Mouse (Mus musculus) heart, embryonic 13.5 days (tissue): ENCODE data around the gene Ccdc144b. TPM values are rescaled to one million over a fixed set of nuclear protein-coding genes. Genes with fewer than 3 reads are reported as not detected.
A peak's percentile ranks its signal among the peaks of the same experiment; 100 is the strongest.

Source experiments
- ATAC-seq: fragments of 200-750 bp; cut with Nextera tagmentation; 2 replicates; pipeline ENCODE4 v1.8.0; 2017; ENCODE audit warnings: moderate TSS enrichment; ENCODE audit not compliant: insufficient number of reproducible peaks, low FRiP score, low TSS enrichment; ENCODE audit errors: extremely low read depth
- H3K27ac ChIP-seq: fragments of 300-500 bp; sonication (generic); replicated peaks from 2 replicates; pipeline ENCODE4 v1.5.1; 2015; ENCODE audit warnings: moderate library complexity, mild to moderate bottlenecking, inconsistent platforms
- H3K27me3 ChIP-seq: fragments of 300-500 bp; sonication (generic); replicated peaks from 2 replicates; pipeline ENCODE4 v1.6.1; 2015; ENCODE audit warnings: mild to moderate bottlenecking, inconsistent platforms
- H3K36me3 ChIP-seq: fragments of 300-500 bp; sonication (generic); 2 replicates; pipeline ENCODE4 v1.6.1; 2015; ENCODE audit warnings: mild to moderate bottlenecking, inconsistent platforms
- H3K4me1 ChIP-seq: fragments of 300-500 bp; sonication (generic); 2 replicates; pipeline ENCODE4 v1.6.1; 2015; ENCODE audit warnings: inconsistent platforms
- H3K4me2 ChIP-seq: fragments of 300-500 bp; sonication (generic); 2 replicates; pipeline ENCODE4 v1.6.1; 2015; ENCODE audit warnings: inconsistent platforms, mild to moderate bottlenecking, moderate library complexity
- H3K4me3 ChIP-seq: fragments of 300-500 bp; sonication (generic); 2 replicates; pipeline ENCODE4 v1.5.1; 2015; ENCODE audit warnings: moderate library complexity, mild to moderate bottlenecking, inconsistent platforms
- H3K9ac ChIP-seq: fragments of 300-500 bp; sonication (generic); 2 replicates; pipeline ENCODE4 v1.6.1; 2015; ENCODE audit warnings: inconsistent platforms, mild to moderate bottlenecking, moderate library complexity
- H3K9me3 ChIP-seq: fragments of 300-500 bp; sonication (generic); 2 replicates; pipeline ENCODE4 v1.6.1; 2016; ENCODE audit warnings: inconsistent platforms
- WGBS: fragments of 180-500 bp; shearing (Covaris S2); methylation state at CpG from one replicate; pipeline ENCODE4 v1.1.7; 2015; ENCODE audit warnings: mixed read lengths; 5-methylcytosine and 5-hydroxymethylcytosine counted together
- polyA plus RNA-seq: library from polyadenylated mRNA; unstranded; fragments of >200 nt; fragmentation: Nextera tagmentation; extraction: Ambion mirVana; gene quantifications from 2 replicates; pipeline ENCODE4 v1.2.1, GENCODE M21; 2015

Ccdc144b gene
- polyA plus RNA-seq, 1 experiment from 2014 or later = 0.07 TPM

DNA sequence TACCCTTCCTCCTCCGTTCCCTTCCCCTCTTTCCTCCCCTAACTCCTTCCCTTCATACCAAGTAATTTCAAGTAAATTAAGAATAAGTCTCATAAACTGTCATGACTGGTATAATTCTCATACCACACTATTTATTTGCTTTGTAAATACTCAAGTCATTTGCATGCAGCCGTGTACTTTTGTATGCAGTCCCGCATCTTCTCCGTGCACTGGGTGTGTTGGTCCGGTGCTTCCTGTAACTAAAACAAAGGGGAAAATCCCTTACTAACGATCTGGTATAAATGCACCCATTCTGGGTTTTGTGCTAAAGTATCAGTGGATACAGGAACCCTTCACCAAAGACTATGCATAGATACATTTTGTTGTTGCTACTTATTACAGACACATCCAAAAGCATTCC lies 27.6 kb downstream of the Ccdc144b start:
- no peak overlapping the region for H3K9ac ChIP-seq
- H3K4me2 ChIP-seq = no peak overlapping the region
- no peaks in the 10 kb centered on the region for H3K4me1 ChIP-seq
- no peaks in the 10 kb centered on the region for H3K36me3 ChIP-seq
- H3K4me3 ChIP-seq = no peak overlapping the region
- 78% methylated on average over 6 of the region's 6 CpGs for WGBS
- H3K9me3 ChIP-seq = no peaks in the 10 kb centered on the region
- H3K27ac ChIP-seq = no peak overlapping the region
- no peaks in the 10 kb centered on the region for H3K27me3 ChIP-seq
- ATAC-seq = no peak

DNA sequence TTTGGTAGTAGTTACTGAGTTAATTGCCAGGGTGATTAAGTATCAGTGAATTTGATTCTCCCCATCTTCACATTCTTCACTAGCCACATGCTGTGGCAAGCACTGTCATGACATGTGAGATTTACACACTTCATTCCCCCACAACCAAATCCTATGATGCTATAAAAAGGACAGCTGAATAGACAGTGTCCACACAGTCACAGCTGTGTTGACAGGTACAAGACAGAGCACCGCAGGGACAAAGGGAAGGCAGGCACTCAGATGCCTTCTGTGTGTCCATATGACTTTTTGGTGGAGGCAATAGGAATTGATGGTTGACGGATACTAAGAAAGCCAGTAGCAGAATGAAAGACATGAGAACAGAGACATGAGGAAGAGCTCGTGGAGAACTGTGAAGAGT lies 42.1 kb downstream of the Ccdc144b start:
- Histone ChIP-seq H3K27me3 (no peaks in the 10 kb centered on the region), H3K4me2 (peak overlapping the region; percentile 49), H3K4me1 (peaks cover 9% of the 10 kb centered on the region), H3K27ac (peak overlapping the region; percentile 73), H3K36me3 (no peaks in the 10 kb centered on the region), H3K4me3 (peak overlapping the region; percentile 30), H3K9ac (peak overlapping the region; percentile 58), H3K9me3 (no peaks in the 10 kb centered on the region)
- 39% methylated on average over 3 of the region's 3 CpGs for WGBS
- ATAC-seq = no peak

DNA sequence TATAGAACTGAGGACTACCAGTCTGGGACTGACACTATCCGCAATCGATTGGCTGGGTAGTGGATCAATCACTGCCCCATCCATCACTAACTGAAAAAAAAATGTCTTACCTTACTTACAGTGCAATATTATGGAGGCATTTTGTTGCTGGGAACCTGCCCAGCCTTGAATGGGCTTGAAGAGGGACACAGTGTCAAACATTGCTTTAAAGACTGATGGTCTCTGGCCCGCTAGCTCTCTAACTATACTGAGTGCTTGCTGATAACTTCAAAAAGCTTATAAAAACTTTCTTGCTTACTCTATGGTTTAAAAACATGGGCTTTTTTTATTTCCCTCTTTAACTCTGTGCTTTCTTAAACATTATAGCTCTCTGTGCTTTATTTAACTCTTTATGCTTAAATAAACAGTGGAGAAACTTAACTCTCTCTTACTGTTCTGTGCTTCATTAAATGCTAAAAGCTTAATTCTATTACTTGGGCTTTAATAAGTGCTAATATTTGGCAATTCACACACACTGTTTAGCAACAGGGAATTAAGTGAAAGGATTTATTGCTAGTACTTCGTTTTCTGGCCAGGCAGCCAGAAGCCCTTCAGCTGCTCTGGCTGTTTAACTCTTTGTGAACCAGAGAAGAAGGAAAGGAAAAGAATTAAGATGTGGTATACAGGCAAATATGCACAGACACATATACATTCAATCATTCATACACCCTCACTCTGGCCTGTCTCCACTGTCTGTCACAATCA lies 44.8 kb downstream of the Ccdc144b start:
- no peaks in the 10 kb centered on the region for H3K27me3 ChIP-seq
- no peak overlapping the region for H3K4me3 ChIP-seq
- no peak overlapping the region for H3K4me2 ChIP-seq

DNA sequence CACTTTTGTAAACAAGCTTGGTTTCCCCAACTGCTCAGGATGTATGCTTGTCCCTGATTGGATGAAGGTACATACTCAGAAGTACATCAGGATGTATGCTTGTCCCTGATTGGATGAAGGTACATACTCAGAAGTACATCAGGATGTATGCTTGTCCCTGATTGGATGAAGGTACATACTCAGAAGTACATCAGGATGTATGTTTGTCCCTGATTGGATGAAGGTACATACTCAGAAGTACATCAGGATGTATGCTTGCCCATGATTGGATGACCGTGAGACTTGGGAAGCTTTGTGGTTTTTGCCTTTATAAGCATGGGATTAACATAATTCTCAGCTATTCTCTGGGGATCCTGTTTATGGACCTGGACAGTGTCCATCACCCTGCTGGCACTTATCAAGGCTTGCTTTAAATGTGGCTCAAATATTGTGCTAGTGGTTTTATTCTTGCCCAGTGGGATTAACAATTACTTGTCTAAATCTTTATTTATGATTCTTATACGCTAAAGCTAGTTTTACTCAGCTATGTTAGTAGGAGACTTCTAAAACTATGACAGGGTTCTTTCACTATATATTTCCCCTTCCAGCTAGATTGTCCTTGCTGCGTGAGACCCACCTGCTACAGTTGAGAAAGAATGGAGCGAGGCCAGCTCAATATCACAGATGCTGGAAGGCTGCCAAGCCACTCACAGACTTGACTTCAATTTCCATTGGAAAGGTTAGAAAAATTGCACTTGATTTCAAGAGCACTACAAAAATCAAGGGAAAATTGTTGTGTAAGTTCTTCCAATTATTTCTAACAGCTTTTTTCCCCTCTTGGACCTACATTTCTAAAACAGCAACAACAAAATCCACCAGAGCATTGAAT lies 49.1 kb downstream of the Ccdc144b start:
- Histone ChIP-seq H3K4me2 (no peak overlapping the region), H3K27ac (no peak overlapping the region), H3K4me3 (no peak overlapping the region), H3K4me1 (peaks cover 12% of the 10 kb centered on the region), H3K9me3 (no peaks in the 10 kb centered on the region), H3K36me3 (no peaks in the 10 kb centered on the region), H3K27me3 (no peaks in the 10 kb centered on the region), H3K9ac (no peak overlapping the region)
- no peak for ATAC-seq
- WGBS = 48% methylated on average over 4 of the region's 4 CpGs

More for the DNA sequence above, 44.8 kb downstream of the Ccdc144b start:
- 66% methylated on average over 4 of the region's 4 CpGs for whole genome bisulfite sequencing
- peaks cover 15% of the 10 kb centered on the region for H3K4me1 ChIP-seq
- H3K9me3 ChIP-seq = no peaks in the 10 kb centered on the region
- ATAC-seq = no peak
- H3K36me3 ChIP-seq = no peaks in the 10 kb centered on the region
- no peak overlapping the region for H3K9ac ChIP-seq
- no peak overlapping the region for H3K27ac ChIP-seq

DNA sequence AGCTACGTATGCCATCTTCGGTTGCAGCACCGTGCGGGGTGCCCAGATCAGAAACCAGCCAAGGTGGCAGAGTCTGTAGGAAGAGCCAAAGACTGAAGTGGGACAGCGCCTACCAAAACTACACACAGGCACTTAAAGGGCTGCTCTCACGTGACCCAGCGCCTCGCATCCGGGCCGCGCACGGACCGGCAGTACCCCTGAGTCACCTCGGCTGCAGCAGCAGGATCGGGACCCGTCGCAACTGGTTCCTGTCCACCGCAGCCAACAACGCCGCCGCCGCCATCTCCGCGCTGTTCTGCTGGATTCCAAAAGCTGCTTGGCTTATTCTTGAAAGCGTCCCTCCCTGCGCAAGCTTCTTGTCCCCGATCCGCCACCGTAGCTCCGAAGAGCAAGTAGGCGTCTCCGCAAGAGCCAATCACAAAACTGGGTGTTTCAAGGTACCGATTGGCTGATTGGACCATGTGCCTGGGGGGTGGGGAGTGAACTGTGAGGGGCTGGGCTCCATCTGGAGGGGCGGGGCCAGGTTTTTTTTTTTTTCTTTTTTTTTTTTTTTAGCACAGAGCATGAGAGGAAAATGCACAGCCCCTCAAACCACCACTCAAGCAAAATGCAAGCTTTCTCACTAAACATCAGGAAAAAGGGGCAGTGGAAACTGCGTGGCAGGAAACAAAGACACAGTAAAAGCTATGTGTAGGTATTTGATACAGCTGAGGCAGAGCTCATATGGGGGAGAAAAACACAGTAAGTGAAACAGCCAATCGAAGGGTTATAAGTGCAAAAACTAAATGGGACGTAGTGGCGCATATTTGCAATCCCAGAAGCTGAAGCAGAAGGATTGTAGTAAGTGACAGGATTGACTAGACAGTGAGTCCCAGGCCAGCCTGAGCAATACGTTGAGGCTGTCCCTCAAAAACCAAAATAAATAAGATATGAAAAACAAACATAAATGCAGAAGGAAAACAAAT lies 52.8 kb downstream of the Ccdc144b start, which contains the start of gene Mccc1:
TSS of gene Mccc1 (minus strand) at position 404 of the 965 bp plus-strand sequence.
- Histone ChIP-seq H3K4me1 (peaks cover 25% of the 10 kb centered on the region), H3K9ac (peak within 1 kb of the TSS; percentile 89), H3K27ac (peak within 1 kb of the TSS; percentile 94), H3K4me2 (peak within 1 kb of the TSS; percentile 80), H3K36me3 (no peaks in the 10 kb centered on the region), H3K27me3 (no peaks in the 10 kb centered on the region), H3K9me3 (no peaks in the 10 kb centered on the region), H3K4me3 (peak within 1 kb of the TSS; percentile 84)
- ATAC-seq = peak; percentile 95
- 5% methylated on average over 39 of the region's 39 CpGs for WGBS

DNA sequence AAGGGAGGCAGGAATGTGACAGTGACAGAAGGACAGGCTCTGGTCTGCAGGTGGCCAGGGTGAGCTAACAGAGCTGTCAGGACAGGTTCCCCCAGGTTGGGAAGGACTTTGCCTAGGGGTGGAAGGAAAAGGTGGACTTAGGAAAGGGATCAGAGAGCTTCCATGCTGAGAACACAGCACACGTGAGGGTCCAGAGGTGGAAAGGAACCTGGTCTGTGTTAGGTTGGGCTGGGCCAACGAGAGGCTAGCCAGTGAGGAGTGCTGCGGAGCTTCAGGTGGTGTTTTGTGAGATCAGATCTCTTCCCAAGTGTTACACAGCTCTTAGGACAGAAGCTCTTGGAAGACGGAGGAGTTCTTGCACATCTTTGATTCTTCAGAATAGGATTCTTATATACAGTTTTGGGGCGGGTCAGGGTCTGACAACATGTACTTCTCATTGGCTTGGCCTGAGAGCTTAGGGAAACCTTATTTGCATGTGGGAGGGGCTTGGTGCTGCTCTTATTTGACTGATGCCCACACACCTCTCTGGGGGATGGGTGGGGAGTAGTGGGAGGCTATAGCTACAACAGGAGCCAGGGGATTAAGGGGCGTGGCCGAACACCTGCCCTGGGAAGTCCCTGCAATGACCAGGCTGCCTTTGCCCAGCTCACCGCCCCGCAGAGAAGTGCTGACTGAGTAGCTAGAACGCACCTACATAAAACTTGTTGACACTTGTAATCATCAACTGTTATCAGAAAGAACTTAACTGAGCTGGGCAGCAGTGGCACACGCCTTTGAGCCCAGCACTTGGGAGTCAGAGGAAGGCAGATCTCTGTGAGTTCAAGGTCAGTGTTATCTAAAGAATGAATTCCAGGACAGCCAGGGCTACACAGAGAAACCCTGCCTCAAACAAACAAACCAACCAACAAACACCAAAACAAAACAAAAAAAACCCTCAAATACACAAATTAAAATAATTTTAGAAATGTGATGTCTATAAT lies 58.5 kb downstream of the Ccdc144b start:
- H3K4me2 ChIP-seq = 0 out of 2 replicates have a peak overlapping the region, but pooled peaks have one; percentile 7

DNA sequence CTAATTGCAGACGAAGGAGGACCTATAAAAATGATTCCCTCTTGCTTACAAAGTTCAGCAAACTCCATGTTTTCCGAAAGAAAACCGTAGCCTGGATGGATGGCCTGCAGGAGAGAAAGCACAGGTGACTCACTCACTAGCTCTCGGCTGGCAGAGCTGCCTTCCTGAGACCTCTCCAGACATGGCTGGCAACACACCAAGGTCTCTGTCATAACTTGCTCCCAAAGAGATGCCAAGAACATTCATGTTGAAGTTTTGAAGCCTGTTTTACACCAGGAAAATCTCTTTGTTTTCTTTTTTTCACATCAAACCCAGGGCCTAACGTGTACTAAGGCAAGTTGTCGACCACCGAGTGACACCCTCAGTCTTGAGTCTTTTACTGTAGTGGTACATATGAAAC lies 62.6 kb downstream of the Ccdc144b start:
- peaks cover 18% of the 10 kb centered on the region for H3K4me1 ChIP-seq
- no peak overlapping the region for H3K27ac ChIP-seq
- no peak overlapping the region for H3K4me2 ChIP-seq
- H3K27me3 ChIP-seq = no peaks in the 10 kb centered on the region
- no peaks in the 10 kb centered on the region for H3K9me3 ChIP-seq
- peaks cover 77% of the 10 kb centered on the region for H3K36me3 ChIP-seq
- H3K4me3 ChIP-seq = no peak overlapping the region
- no peak overlapping the region for H3K9ac ChIP-seq
- WGBS = 85% methylated on average over 7 of the region's 7 CpGs
- ATAC-seq = no peak

More for the DNA sequence above, 58.5 kb downstream of the Ccdc144b start:
- H3K36me3 ChIP-seq = peaks cover 38% of the 10 kb centered on the region
- peak; percentile 58; the same call in 1 of the 2 replicates for ATAC-seq
- no peaks in the 10 kb centered on the region for H3K9me3 ChIP-seq
- no peak overlapping the region for H3K9ac ChIP-seq
- H3K4me3 ChIP-seq = no peak overlapping the region
- H3K27me3 ChIP-seq = no peaks in the 10 kb centered on the region
- H3K27ac ChIP-seq = peak overlapping the region; percentile 46
- peaks cover 36% of the 10 kb centered on the region for H3K4me1 ChIP-seq
- 49% methylated on average over 11 of the region's 11 CpGs for WGBS

DNA sequence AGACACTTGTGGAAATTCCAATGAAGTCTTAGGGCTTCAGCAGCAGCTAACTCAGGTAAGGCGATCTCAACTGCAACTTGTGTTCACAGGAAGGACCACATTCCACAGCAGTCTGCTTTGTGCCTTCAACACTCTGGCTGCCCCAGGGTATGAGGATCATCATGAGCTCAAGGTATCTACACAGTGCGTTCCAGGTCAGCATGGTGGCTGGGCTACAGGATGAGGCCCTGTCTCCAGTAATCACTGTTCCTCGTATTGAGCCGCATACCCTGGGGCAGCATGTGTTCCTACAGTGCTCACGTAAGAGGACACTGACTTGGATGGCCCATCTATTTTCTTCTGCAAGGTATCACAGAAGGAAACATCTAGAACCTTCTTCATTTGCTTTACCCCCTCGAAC lies 65.3 kb downstream of the Ccdc144b start:
- 87% methylated on average over 6 of the region's 6 CpGs for WGBS
- no peak overlapping the region for H3K27ac ChIP-seq
- H3K27me3 ChIP-seq = no peaks in the 10 kb centered on the region
- H3K4me3 ChIP-seq = no peak overlapping the region
- H3K36me3 ChIP-seq = peaks cover 87% of the 10 kb centered on the region
- no peak overlapping the region for H3K4me2 ChIP-seq
- no peak overlapping the region for H3K9ac ChIP-seq
- H3K9me3 ChIP-seq = no peaks in the 10 kb centered on the region
- H3K4me1 ChIP-seq = no peaks in the 10 kb centered on the region
- no peak for ATAC-seq

DNA sequence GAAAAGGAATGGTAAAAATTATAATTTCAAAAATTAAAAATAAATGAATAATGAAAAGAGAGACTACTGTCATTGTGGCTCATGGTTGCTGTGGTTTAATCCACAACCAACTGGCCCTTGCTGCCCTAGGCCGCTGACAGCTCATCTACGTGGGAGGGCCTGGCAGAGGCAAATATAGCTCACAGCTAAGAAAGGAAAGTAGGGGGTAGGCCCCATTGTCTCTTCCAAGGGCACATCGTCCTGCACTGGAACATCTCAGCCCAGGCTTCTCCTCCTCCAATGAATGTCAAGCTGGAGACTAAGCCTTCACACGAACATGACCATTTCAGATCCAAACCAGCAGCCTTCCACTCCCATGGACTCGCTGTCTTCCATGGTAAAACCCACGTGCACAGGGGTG lies 67.1 kb downstream of the Ccdc144b start:
- WGBS = 66% methylated on average over 6 of the region's 6 CpGs
- H3K27me3 ChIP-seq = no peaks in the 10 kb centered on the region
- peaks cover 91% of the 10 kb centered on the region for H3K36me3 ChIP-seq
- H3K4me3 ChIP-seq = no peak overlapping the region
- ATAC-seq = no peak
- H3K27ac ChIP-seq = no peak overlapping the region; the same call in 1 of the 2 replicates
- H3K9me3 ChIP-seq = no peaks in the 10 kb centered on the region
- no peaks in the 10 kb centered on the region for H3K4me1 ChIP-seq
- H3K9ac ChIP-seq = no peak overlapping the region
- no peak overlapping the region for H3K4me2 ChIP-seq

DNA sequence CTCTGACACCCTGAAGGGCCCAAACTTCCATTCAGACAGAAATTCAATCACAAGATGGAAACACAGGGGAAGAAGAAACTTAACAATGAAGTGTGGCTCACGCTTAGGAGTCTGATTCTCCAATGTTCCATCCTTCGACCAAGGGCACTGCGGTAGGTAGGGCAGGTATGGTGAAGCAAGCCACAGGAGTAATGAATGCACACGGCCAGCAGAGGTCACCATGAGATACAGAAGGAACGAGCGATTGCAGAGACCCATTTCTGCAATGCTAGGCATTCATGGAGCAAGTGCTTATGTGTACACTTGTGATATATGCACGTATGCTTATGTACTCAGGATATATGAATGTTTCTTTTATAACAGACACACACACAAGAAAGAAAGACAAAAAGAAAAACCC lies 79.8 kb downstream of the Ccdc144b start:
- no peak for ATAC-seq
- Histone ChIP-seq H3K4me1 (peaks cover 5% of the 10 kb centered on the region), H3K9me3 (no peaks in the 10 kb centered on the region), H3K4me3 (no peak overlapping the region), H3K9ac (no peak overlapping the region), H3K27me3 (no peaks in the 10 kb centered on the region), H3K36me3 (peaks cover 82% of the 10 kb centered on the region), H3K27ac (no peak overlapping the region), H3K4me2 (no peak overlapping the region)
- WGBS = 63% methylated on average over 7 of the region's 7 CpGs
